Mouse (Mus musculus) adrenal gland, postnatal 4 days (tissue): ENCODE measurements around the gene Dlec1. TPM values are rescaled to one million over a fixed set of nuclear protein-coding genes. Genes with fewer than 3 reads are reported as not detected.

ENCODE experiments used
- DNase-seq, 2 experiments: peaks; one replicate each; pipeline ENCODE4 v3.0.0; 2021 to 2022; ENCODE audit warnings: low spot score in 2 of 2, mixed read lengths in 2 of 2
- total RNA-seq, 2 experiments: library from RNA; stranded (reverse); gene quantifications; 2 replicates each; pipeline ENCODE4 v1.2.3; 2021

Gene Dlec1
- total RNA-seq, 2 experiments from 2014 or later, result 1.1 to 2.7 TPM

- peak; percentile 90 for DNase-seq
Observed at GRCm38 (mm10) chr9:119088148-119088801, 14.0 kb upstream of the Dlec1 start.

- no peak for DNase-seq
Observed at GRCm38 (mm10) chr9:119089437-119089836, 12.8 kb upstream of the Dlec1 start.

- DNase-seq, result no peak
Observed at GRCm38 (mm10) chr9:119090462-119090861, 11.8 kb upstream of the Dlec1 start.

- no peak for DNase-seq
Observed at GRCm38 (mm10) chr9:119091581-119092310, 10.5 kb upstream of the Dlec1 start.

- no peak for DNase-seq
Observed at GRCm38 (mm10) chr9:119092473-119093418, 9.5 kb upstream of the Dlec1 start.

GRCm38 (mm10) chr9:119093419-119094295 lies 8.6 kb upstream of the Dlec1 start, which contains the start of gene Plcd1:
Plcd1 (minus strand) TSS chr9:119093502.
- peak; percentile 53 to 59 for DNase-seq

GRCm38 (mm10) chr9:119094462-119095109 lies 7.7 kb upstream of the Dlec1 start:
- no peak for DNase-seq

GRCm38 (mm10) chr9:119100177-119100898 lies 1.9 kb upstream of the Dlec1 start:
- no peak for DNase-seq

GRCm38 (mm10) chr9:119102783-119103113 lies 470 bp downstream of the Dlec1 start:
- DNase-seq, result no peak

- DNase-seq, result no peak
Observed at GRCm38 (mm10) chr9:119107566-119107965, 5.3 kb downstream of the Dlec1 start.

GRCm38 (mm10) chr9:119109685-119110353 lies 7.5 kb downstream of the Dlec1 start:
- DNase-seq, result no peak

GRCm38 (mm10) chr9:119110640-119111039 lies 8.4 kb downstream of the Dlec1 start:
- DNase-seq, result no peak

GRCm38 (mm10) chr9:119114911-119115310 lies 12.6 kb downstream of the Dlec1 start:
- DNase-seq, result no peak

- no peak for DNase-seq
Observed at GRCm38 (mm10) chr9:119119409-119120167, 17.3 kb downstream of the Dlec1 start.

- no peak for DNase-seq
Observed at GRCm38 (mm10) chr9:119120168-119120560, 17.9 kb downstream of the Dlec1 start.

GRCm38 (mm10) chr9:119122596-119123369 lies 20.5 kb downstream of the Dlec1 start:
- no peak for DNase-seq

- DNase-seq, result no peak
Observed at GRCm38 (mm10) chr9:119128436-119129181, 26.3 kb downstream of the Dlec1 start.
